Mouse (Mus musculus): ENCODE results near the gene Kif27. TPM values are rescaled to one million over a fixed set of nuclear protein-coding genes. Genes with fewer than 3 reads are reported as not detected.
"Not testable (repeated sequence)": the region's sequence is repeated elsewhere in the genome, so short reads cannot be mapped to it uniquely, and the experiment has no call there.

Gene Kif27
- 0.42 and 0.45 TPM in 2 replicates for polyA plus RNA-seq (2015; fragmentation: Nextera tagmentation; extraction: Ambion mirVana)

GRCm38 (mm10) chr13:58358629-58359303 lies at the start of gene Kif27:
Gene Kif27, minus strand, starts transcription at chr13:58359122.
- under 1% methylated on average over 75 of the region's 85 CpGs for WGBS

DNA sequence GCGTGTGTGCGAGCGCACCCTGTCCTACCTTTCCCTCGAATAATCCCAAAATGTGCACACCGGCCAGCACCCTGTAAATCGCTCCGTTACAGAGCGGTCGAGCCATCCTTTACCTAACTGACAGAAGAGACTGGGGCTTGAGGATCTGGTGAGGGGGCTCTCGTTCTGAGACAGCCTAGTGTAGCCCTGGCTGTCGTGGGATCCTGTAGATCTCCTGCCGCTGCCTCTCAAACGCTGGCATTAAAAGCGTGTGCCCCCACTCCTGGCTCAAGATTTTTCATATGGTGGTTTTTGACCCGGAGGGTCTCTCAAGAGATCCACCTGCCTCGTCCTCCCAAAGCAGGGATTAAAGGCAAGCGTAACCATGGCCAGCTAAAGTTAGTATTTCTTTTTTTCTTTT lies 44.3 kb upstream of the Kif27 start, which contains the start of gene Hnrnpk:
Gene Hnrnpk, minus strand, starts transcription at position 101 of the 400 bp plus-strand sequence.
- WGBS = 4% methylated on average over 16 of the region's 17 CpGs
- peak within 1 kb of the TSS; percentile 99 for H3K27ac ChIP-seq (ENCODE audit: low read length)
- H3K9me3 ChIP-seq (replicated peaks; ENCODE audit: control insufficient read depth, low read length); H3K4me1 ChIP-seq (ENCODE audit: control insufficient read depth, insufficient read depth, low read length); H3K36me3 ChIP-seq (ENCODE audit: control insufficient read depth, insufficient read depth, low read length); H3K27me3 ChIP-seq (ENCODE audit: control insufficient read depth, insufficient read depth, low read length); ATAC-seq (ENCODE audit: insufficient read depth, low FRiP score): not testable (repeated sequence)
- peak within 1 kb of the TSS; percentile 52 for H3K4me2 ChIP-seq (ENCODE audit: low read depth, low read length)
- H3K9ac ChIP-seq (ENCODE audit: low read length) = peak within 1 kb of the TSS; percentile 96
- peak within 1 kb of the TSS; percentile 96 for H3K4me3 ChIP-seq (replicated peaks; ENCODE audit: low read length)

More at GRCm38 (mm10) chr13:58358629-58359303, at the start of gene Kif27:
- Histone ChIP-seq H3K27me3 (ENCODE audit: control insufficient read depth, insufficient read depth, low read length) (no peaks in the 10 kb centered on the region), H3K9ac (ENCODE audit: low read length) (peak within 1 kb of the TSS; percentile 75), H3K36me3 (ENCODE audit: control insufficient read depth, insufficient read depth, low read length) (no peaks in the 10 kb centered on the region), H3K4me3 (replicated peaks; ENCODE audit: low read length) (peak within 1 kb of the TSS; percentile 69), H3K27ac (ENCODE audit: low read length) (peak within 1 kb of the TSS; percentile 61), H3K9me3 (replicated peaks; ENCODE audit: control insufficient read depth, low read length) (no peaks in the 10 kb centered on the region), H3K4me2 (ENCODE audit: low read depth, low read length) (peak within 1 kb of the TSS; percentile 97), H3K4me1 (ENCODE audit: control insufficient read depth, insufficient read depth, low read length) (no peaks in the 10 kb centered on the region)
- ATAC-seq (ENCODE audit: insufficient read depth, low FRiP score) = peak; percentile 99

DNA sequence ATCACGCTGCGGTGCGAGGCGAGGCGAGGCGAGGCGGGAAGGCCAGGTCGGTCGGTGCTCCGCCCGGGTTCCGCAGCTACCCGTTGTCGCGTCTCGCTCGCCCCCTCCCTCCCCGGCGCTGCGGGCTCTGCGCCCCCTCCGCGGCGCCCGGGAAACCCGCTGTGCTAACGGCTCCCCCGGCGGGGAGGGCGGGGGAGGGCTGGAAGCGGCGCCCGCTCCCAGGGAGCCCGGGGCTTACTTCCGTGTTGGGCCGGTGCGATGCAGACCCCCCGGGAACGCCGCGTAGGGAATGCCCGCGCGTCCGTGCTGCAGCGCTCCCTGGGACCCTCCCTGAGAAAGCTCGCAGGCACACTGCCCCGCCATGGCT lies 43.8 kb upstream of the Kif27 start:
- Histone ChIP-seq H3K36me3 (ENCODE audit: control insufficient read depth, insufficient read depth, low read length) (peaks cover 1% of the 10 kb centered on the region; the same call in 1 of the 2 replicates), H3K4me2 (ENCODE audit: low read depth, low read length) (peak overlapping the region; percentile 52), H3K9me3 (replicated peaks; ENCODE audit: control insufficient read depth, low read length) (no peaks in the 10 kb centered on the region), H3K4me1 (ENCODE audit: control insufficient read depth, insufficient read depth, low read length) (no peaks in the 10 kb centered on the region), H3K27me3 (ENCODE audit: control insufficient read depth, insufficient read depth, low read length) (no peaks in the 10 kb centered on the region), H3K9ac (ENCODE audit: low read length) (peak overlapping the region; percentile 96), H3K27ac (ENCODE audit: low read length) (peak overlapping the region; percentile 99), H3K4me3 (replicated peaks; ENCODE audit: low read length) (peak overlapping the region; percentile 96)
- ATAC-seq (ENCODE audit: insufficient read depth, low FRiP score) = peak; percentile 74
- WGBS = 0% methylated on average over 43 of the region's 48 CpGs

GRCm38 (mm10) chr13:58402003-58402743 lies 43.3 kb upstream of the Kif27 start, which contains the start of gene Rmi1:
Gene Rmi1, plus strand, starts transcription at chr13:58402248.
- H3K36me3 ChIP-seq (ENCODE audit: control insufficient read depth, insufficient read depth, low read length) = peaks cover 3% of the 10 kb centered on the region; the same call in 1 of the 2 replicates
- WGBS = under 1% methylated on average over 90 of the region's 91 CpGs
- no peaks in the 10 kb centered on the region for H3K9me3 ChIP-seq (replicated peaks; ENCODE audit: control insufficient read depth, low read length)
- ATAC-seq (ENCODE audit: insufficient read depth, low FRiP score) = peak; percentile 95
- H3K4me2 ChIP-seq (ENCODE audit: low read depth, low read length) = peak within 1 kb of the TSS; percentile 88
- H3K27me3 ChIP-seq (ENCODE audit: control insufficient read depth, insufficient read depth, low read length) = no peaks in the 10 kb centered on the region
- no peaks in the 10 kb centered on the region for H3K4me1 ChIP-seq (ENCODE audit: control insufficient read depth, insufficient read depth, low read length)
- peak within 1 kb of the TSS; percentile 96 for H3K4me3 ChIP-seq (replicated peaks; ENCODE audit: low read length)
- peak within 1 kb of the TSS; percentile 99 for H3K27ac ChIP-seq (ENCODE audit: low read length)
- peak within 1 kb of the TSS; percentile 96 for H3K9ac ChIP-seq (ENCODE audit: low read length)

DNA sequence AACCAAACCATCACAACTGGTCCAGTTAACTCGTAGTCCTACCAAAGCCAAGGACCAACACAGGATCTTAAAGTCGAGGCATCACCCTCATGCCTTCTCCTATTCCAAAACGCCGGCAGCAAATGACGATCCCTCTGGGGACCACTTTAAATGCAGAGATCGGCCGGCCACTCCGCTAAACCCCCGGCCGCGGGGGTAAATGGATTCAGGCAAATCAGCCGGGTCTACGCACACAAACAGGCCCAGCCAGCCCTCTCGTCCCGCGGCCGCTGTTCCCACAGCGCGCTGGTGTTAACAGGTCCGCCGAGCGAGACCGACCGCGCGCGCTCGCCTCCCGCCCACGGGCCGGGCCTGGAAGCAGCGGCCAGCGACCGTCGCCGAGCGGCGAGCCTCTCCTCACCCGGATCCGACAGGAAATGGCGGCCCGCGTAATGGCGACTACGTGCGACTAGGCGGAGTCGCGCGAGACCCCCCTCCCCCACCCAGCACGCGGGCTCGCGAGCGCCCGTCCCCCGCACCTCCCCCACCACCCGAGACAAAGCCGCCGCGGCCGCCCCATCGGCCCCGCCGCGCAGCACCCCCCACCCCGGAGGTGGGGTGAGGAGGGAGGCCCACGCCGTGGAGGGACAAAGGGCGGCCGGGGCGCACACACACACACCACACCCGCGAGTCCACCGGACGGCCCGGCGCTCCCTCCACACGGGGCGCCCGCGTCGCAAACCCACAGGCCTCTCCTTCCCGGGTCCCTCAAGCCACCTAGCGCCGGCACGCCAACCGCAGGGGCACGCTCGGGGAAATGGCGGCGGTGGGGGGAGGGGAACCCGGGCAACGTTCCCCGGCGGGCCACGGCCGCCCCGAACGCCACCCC lies 42.4 kb upstream of the Kif27 start:
- H3K9me3 ChIP-seq (replicated peaks; ENCODE audit: control insufficient read depth, low read length) = no peaks in the 10 kb centered on the region
- ATAC-seq (ENCODE audit: insufficient read depth, low FRiP score) = peak; percentile 32
- H3K27me3 ChIP-seq (ENCODE audit: control insufficient read depth, insufficient read depth, low read length) = no peaks in the 10 kb centered on the region
- peaks cover 3% of the 10 kb centered on the region; the same call in 1 of the 2 replicates for H3K36me3 ChIP-seq (ENCODE audit: control insufficient read depth, insufficient read depth, low read length)
- H3K4me3 ChIP-seq (replicated peaks; ENCODE audit: low read length) = peak overlapping the region; percentile 96
- H3K4me2 ChIP-seq (ENCODE audit: low read depth, low read length) = peak overlapping the region; percentile 88
- H3K27ac ChIP-seq (ENCODE audit: low read length) = peak overlapping the region; percentile 99
- WGBS = under 1% methylated on average over 77 of the region's 100 CpGs
- no peaks in the 10 kb centered on the region for H3K4me1 ChIP-seq (ENCODE audit: control insufficient read depth, insufficient read depth, low read length)
- peak overlapping the region; percentile 96 for H3K9ac ChIP-seq (ENCODE audit: low read length)

DNA sequence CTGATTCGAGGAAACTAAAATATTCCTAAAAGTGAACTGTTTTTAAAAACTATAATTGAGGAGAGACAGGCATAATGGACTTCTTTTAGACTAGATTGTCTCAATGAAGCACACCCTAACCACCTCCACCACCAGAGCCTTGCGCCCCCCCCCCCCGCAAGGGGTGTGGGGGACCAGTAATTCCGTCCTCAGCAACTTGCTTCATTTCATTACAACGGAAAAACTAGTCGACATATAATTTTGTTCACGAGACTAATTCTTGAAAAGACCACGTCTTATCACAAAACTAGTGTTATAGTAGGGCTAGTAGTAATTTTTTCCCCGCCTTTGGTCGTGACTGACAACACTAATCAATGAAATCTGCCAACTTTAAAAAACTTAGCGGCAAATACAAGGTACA lies 41.7 kb upstream of the Kif27 start:
- no peaks in the 10 kb centered on the region for H3K9me3 ChIP-seq (replicated peaks; ENCODE audit: control insufficient read depth, low read length)
- peaks cover 7% of the 10 kb centered on the region; the same call in 1 of the 2 replicates for H3K36me3 ChIP-seq (ENCODE audit: control insufficient read depth, insufficient read depth, low read length)
- H3K4me3 ChIP-seq (replicated peaks; ENCODE audit: low read length) = peak overlapping the region; percentile 96
- no peak overlapping the region; the same call in 1 of the 2 replicates for H3K27ac ChIP-seq (ENCODE audit: low read length)
- H3K4me2 ChIP-seq (ENCODE audit: low read depth, low read length) = peak overlapping the region; percentile 88
- WGBS = under 1% methylated on average over 11 of the region's 11 CpGs
- ATAC-seq (ENCODE audit: insufficient read depth, low FRiP score) = no peak
- H3K27me3 ChIP-seq (ENCODE audit: control insufficient read depth, insufficient read depth, low read length) = no peaks in the 10 kb centered on the region
- no peaks in the 10 kb centered on the region for H3K4me1 ChIP-seq (ENCODE audit: control insufficient read depth, insufficient read depth, low read length)
- H3K9ac ChIP-seq (ENCODE audit: low read length) = peak overlapping the region; percentile 96

- Histone ChIP-seq H3K4me3 (replicated peaks; ENCODE audit: low read length) (no peak overlapping the region), H3K36me3 (ENCODE audit: control insufficient read depth, insufficient read depth, low read length) (peaks cover 20% of the 10 kb centered on the region), H3K9ac (ENCODE audit: low read length) (no peak overlapping the region), H3K27ac (ENCODE audit: low read length) (no peak overlapping the region), H3K9me3 (replicated peaks; ENCODE audit: control insufficient read depth, low read length) (no peaks in the 10 kb centered on the region), H3K4me1 (ENCODE audit: control insufficient read depth, insufficient read depth, low read length) (no peaks in the 10 kb centered on the region), H3K4me2 (ENCODE audit: low read depth, low read length) (no peak overlapping the region), H3K27me3 (ENCODE audit: control insufficient read depth, insufficient read depth, low read length) (no peaks in the 10 kb centered on the region)
- ATAC-seq (ENCODE audit: insufficient read depth, low FRiP score) = no peak
- WGBS = 83% methylated on average over 13 of the region's 13 CpGs
Observed at GRCm38 (mm10) chr13:58397651-58398050, 38.7 kb upstream of the Kif27 start.

GRCm38 (mm10) chr13:58394392-58394791 lies 35.5 kb upstream of the Kif27 start:
- 83% methylated on average over 11 of the region's 11 CpGs for WGBS
- H3K36me3 ChIP-seq (ENCODE audit: control insufficient read depth, insufficient read depth, low read length) = peaks cover 31% of the 10 kb centered on the region
- H3K4me2 ChIP-seq (ENCODE audit: low read depth, low read length); H3K27me3 ChIP-seq (ENCODE audit: control insufficient read depth, insufficient read depth, low read length); H3K27ac ChIP-seq (ENCODE audit: low read length); H3K4me1 ChIP-seq (ENCODE audit: control insufficient read depth, insufficient read depth, low read length); ATAC-seq (ENCODE audit: insufficient read depth, low FRiP score); H3K9me3 ChIP-seq (replicated peaks; ENCODE audit: control insufficient read depth, low read length); H3K9ac ChIP-seq (ENCODE audit: low read length); H3K4me3 ChIP-seq (replicated peaks; ENCODE audit: low read length): not testable (repeated sequence)

Measured in stomach, embryonic 16.5 days (tissue).